Mouse (Mus musculus) stomach, postnatal 0 days (tissue): ENCODE measurements at regions not wholly inside any gene's neighbourhood (a gene's known extent, or its start where the extent isn't known, plus 50 kb on each side); places are given as distances from the start of the nearest gene placed in this dataset.

Experiments
- CTCF ChIP-seq: IDR thresholded peaks from 2 replicates; pipeline ENCODE4 v1.5.1; 2016; ENCODE audit warnings: antibody characterized with exemption, low read depth, mild to moderate bottlenecking, moderate library complexity
- EP300 ChIP-seq: optimal IDR thresholded peaks from 2 replicates; pipeline ENCODE3; 2016; ENCODE audit warnings: antibody characterized with exemption

GRCm38 (mm10) chr17:9907077-9907476 lies 237.6 kb upstream of the Pabpc6 start:
- TF ChIP-seq CTCF (no peak), EP300 (no peak)
